Mouse (Mus musculus) urinary bladder, postnatal 0 days (tissue): ENCODE measurements around the gene Nlrc5. TPM values are rescaled to one million over a fixed set of nuclear protein-coding genes. Genes with fewer than 3 reads are reported as not detected.

Source experiments
- microRNA-seq: library from miRNA; unstranded; fragments of <30 nt; microRNA quantifications from one replicate; pipeline ENCODE4, GENCODE M21; 2016
- polyA plus RNA-seq: library from polyadenylated mRNA; unstranded; fragments of >200 nt; fragmentation: Nextera tagmentation; extraction: Ambion mirVana; gene quantifications from 2 replicates; pipeline ENCODE4 v1.2.1, GENCODE M21; 2015

Nlrc5 gene
- polyA plus RNA-seq = 0.79 and 1.3 TPM in 2 replicates

GRCm38 (mm10) chr8:94433981-94434466 is at the start of gene Nlrc5:
Gene Nlrc5 (plus strand): TSS chr8:94434356.

GRCm38 (mm10) chr8:94386214-94387026 is 47.7 kb upstream of the Nlrc5 start, which contains the start of gene Herpud1:
Gene Herpud1 (plus strand): TSS chr8:94386438.

DNA sequence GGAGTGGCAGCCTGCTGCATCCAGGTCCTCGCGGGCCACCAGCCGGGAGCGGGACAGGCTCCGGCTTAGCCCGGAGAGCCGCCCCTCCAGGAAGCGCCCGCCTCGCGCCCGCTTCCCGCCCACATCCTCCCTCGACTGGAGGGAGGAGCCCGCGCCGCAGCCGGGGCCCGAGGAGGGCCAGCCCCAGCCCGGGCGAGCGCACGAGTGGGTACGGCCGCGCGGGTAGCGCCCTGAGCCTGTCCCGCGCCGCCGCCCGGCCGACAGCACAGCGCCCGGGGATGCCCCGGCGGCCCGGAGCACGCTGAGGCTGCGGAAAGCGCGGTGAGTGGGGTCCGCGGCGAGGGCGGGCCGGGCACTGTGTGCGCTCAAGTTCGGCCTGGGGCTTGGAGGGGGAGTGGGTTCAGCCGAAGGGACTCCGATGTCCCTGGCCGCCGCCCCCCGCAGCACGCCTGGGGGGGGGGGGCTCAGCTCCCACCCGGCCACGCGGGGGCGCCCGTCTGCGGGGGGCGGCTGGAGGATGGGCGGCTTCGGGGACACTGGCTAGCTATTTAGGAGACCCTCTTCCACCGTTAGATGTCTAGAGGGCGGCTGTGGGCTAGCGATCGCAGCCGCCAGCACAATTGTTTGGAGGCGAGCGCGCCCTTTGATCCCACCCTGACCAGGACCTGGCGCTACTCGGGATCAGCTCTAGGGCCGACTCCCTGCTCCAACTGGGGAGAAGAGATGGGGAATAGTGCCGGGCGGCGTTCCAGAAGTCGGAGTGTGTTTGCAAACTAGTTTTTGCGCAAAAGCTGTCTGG is 98.9 kb downstream of the Nlrc5 start, which contains the start of gene Cpne2:
Gene Cpne2, plus strand, starts transcription at position 118 of the 799 bp plus-strand sequence.

Small RNA genes lying within 50 kb of the gene (microRNA-seq; reads per million reads assigned to microRNA genes)
- not detected for gene Mir7072

Other genes with a start within 250 kb of the Nlrc5 start
- gene Nup93, start 219.8 kb upstream of the Nlrc5 start, polyA plus RNA-seq = 29.5 and 36.8 TPM in 2 replicates
- 0.05 TPM in 1 of 2 replicates, not detected in the other for gene Slc12a3, start 105.2 kb upstream of the Nlrc5 start, polyA plus RNA-seq
- gene Herpud1, start 47.9 kb upstream of the Nlrc5 start, polyA plus RNA-seq = 159 and 160 TPM in 2 replicates
- gene Cpne2, start 98.6 kb downstream of the Nlrc5 start, polyA plus RNA-seq = 11.7 and 13.1 TPM in 2 replicates
- gene Rspry1, start 167.6 kb downstream of the Nlrc5 start, polyA plus RNA-seq = 16.6 and 17.8 TPM in 2 replicates
- gene Fam192a, start 167.6 kb downstream of the Nlrc5 start, polyA plus RNA-seq = 30.3 and 36.6 TPM in 2 replicates
- gene Arl2bp, start 232.2 kb downstream of the Nlrc5 start, polyA plus RNA-seq = 101 and 111 TPM in 2 replicates